Mouse (Mus musculus) liver, embryonic 16.5 days (tissue): ENCODE measurements around the gene Dcst2. TPM values are rescaled to one million over a fixed set of nuclear protein-coding genes. Genes with fewer than 3 reads are reported as not detected.

ENCODE experiments used
- ATAC-seq: fragments of 200-750 bp; cut with Nextera tagmentation; 2 replicates; pipeline ENCODE4 v1.8.0; 2017; ENCODE audit warnings: low read depth, mild to moderate bottlenecking, moderate number of reproducible peaks, moderate library complexity
- H3K27ac ChIP-seq: fragments of 300-500 bp; sonication (generic); 2 replicates; pipeline ENCODE4 v1.5.1; 2014; ENCODE audit warnings: mild to moderate bottlenecking, low read length
- H3K27me3 ChIP-seq: fragments of 300-500 bp; sonication (generic); 2 replicates; pipeline ENCODE4 v1.6.1; 2014; ENCODE audit warnings: low read depth, low read length, mixed read lengths; ENCODE audit not compliant: control insufficient read depth, insufficient read depth
- H3K36me3 ChIP-seq: fragments of 300-500 bp; sonication (generic); 2 replicates; pipeline ENCODE4 v1.6.1; 2014; ENCODE audit warnings: mild to moderate bottlenecking; ENCODE audit not compliant: control insufficient read depth, insufficient read depth
- H3K4me1 ChIP-seq: fragments of 300-500 bp; sonication (generic); 2 replicates; pipeline ENCODE4 v1.6.1; 2014; ENCODE audit warnings: low read depth, low read length, mixed read lengths; ENCODE audit not compliant: control insufficient read depth
- H3K4me2 ChIP-seq: fragments of 300-500 bp; sonication (generic); 2 replicates; pipeline ENCODE4 v1.6.1; 2014; ENCODE audit warnings: low read depth, low read length, mixed read lengths
- H3K4me3 ChIP-seq: fragments of 300-500 bp; sonication (generic); 2 replicates; pipeline ENCODE4 v1.5.1; 2014; ENCODE audit warnings: low read depth, mild to moderate bottlenecking, low read length
- H3K9ac ChIP-seq: fragments of 300-500 bp; sonication (generic); 2 replicates; pipeline ENCODE4 v1.6.1; 2014; ENCODE audit warnings: low read depth, low read length
- H3K9me3 ChIP-seq: fragments of 300-500 bp; sonication (generic); replicated peaks from 2 replicates; pipeline ENCODE4 v1.6.1; 2016; ENCODE audit warnings: low read length; ENCODE audit not compliant: control insufficient read depth
- WGBS: fragments of 180-500 bp; shearing (Covaris S2); extraction: QIAGEN DNeasy Blood & Tissue Kit; methylation state at CpG from one replicate; pipeline ENCODE4 v1.1.7; 2014; ENCODE audit not compliant: insufficient replicate concordance; 5-methylcytosine and 5-hydroxymethylcytosine counted together
- polyA plus RNA-seq: library from polyadenylated mRNA; unstranded; fragments of >200 nt; fragmentation: Nextera tagmentation; extraction: Ambion mirVana; gene quantifications from 2 replicates; pipeline ENCODE4 v1.2.1, GENCODE M21; 2015

The Dcst2 gene
- polyA plus RNA-seq, 1 experiment from 2014 or later = 0.05 TPM

DNA sequence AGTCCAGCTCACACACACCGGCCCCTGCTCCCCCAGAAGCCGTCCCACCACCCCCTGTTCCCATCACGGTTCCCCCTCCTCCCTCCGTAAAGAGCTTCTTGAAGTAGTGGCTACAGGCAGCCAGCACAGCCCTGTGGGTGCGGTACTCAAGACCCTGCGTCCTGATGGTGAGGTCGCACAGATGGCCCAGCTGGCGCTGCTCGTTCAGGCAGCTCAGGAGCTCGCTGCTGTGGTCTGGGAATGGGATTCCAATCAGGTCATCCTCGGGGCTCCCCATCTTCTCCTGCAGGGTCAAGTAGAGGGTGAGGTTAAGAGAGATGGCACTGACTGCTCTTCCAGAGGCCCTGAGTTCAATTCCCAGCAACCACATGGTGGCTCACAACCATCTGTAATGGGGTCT is 19.5 kb downstream of the Dcst2 start:
- H3K27me3 ChIP-seq = no peaks in the 10 kb centered on the region
- no peak for ATAC-seq
- WGBS = 80% methylated on average over 11 of the region's 11 CpGs
- no peaks in the 10 kb centered on the region for H3K9me3 ChIP-seq
- H3K27ac ChIP-seq = no peak overlapping the region
- no peaks in the 10 kb centered on the region for H3K36me3 ChIP-seq
- no peak overlapping the region for H3K9ac ChIP-seq
- no peak overlapping the region for H3K4me2 ChIP-seq
- H3K4me1 ChIP-seq = peaks cover 12% of the 10 kb centered on the region
- H3K4me3 ChIP-seq = no peak overlapping the region

DNA sequence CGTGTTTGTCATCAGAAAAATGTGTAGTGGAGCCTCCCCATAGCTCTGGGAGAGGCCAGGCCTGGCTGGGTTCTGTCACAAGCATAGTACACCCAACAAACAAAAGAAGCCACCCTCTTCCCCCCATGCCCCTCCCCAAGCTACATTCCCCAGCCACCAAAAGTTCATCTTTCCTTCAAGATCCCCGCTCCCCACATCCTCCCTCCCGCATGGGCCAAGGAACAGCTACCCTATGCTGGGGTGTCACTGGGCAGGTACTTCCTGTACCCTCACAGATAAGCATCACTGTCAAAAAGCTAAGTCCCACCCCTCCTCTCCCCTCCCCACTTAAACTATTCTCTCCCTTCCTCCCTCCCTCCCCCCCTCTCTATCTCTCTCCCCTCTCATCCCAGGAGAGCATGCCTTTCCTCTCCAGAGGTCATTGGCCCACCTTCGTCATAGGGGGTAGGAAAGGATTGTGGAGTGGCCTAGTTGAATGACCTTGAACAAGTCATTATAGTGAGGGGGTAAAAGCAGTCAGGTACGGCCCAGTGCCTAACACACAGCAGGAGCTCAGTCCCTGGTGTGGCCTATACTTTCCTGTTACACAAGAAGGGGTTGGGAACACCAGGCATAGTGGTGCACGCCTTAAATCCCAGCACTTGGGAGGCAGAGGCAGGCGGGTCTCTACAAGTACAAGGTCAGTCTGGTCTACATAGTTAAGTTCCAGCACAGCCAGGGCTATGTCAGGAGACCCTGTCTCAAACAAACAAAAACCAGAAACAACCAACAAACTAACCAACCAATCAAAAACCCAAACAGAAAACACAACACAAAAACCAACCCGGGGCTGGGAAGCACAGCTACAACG is 20.5 kb downstream of the Dcst2 start:
- Histone ChIP-seq H3K9me3 (no peaks in the 10 kb centered on the region), H3K36me3 (no peaks in the 10 kb centered on the region), H3K4me2 (no peak overlapping the region), H3K27me3 (no peaks in the 10 kb centered on the region), H3K4me3 (no peak overlapping the region), H3K27ac (no peak overlapping the region), H3K9ac (no peak overlapping the region), H3K4me1 (peaks cover 15% of the 10 kb centered on the region)
- ATAC-seq = no peak
- WGBS = 69% methylated on average over 9 of the region's 9 CpGs

DNA sequence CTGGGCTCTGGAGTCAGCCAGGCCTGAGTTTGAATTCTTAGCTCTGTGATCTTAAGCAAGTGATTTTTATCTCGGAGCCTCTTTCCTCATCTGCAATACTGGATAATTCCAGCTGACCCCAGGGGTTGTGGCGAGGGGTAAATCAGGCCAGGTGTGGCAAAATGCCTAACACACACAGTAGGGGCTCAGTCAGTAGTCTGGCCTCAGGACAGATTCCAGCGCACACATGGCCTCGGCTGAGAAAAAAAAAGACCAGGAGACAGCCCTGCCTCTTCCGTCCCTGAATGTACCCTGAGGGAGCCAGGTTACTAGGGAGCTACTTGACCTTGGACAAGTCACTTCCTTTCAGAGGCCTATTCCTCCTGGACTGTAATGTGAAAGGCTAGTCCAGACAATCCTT is 21.2 kb downstream of the Dcst2 start:
- ATAC-seq = no peak

DNA sequence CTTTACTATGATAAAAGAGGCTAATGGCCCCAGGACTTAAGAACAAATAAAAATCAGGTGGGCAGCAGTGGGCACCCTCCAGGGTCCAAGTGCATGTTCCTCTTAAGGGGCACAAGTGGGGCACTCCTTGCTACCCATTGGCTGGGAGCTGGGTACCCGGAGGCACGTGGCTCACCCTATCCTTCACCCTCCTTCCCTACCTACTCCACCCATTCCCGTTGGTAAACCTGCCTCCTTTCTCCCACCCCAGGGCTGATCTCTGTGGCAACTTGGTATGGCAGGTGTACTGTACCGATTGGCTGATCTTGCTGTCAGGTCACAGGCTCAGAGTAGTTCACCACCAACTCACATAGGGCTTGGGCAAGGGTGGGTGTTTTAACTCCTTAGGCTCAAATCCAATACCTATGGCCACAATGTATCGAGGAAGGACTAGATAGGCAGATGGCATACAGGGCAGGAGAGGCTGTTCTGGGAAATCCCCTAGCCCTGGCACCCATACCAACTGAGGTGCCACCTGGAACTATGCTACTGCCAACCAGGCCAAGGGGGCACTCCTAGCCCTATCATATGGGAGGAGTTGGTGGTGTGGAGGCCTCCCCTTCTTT is 22.0 kb downstream of the Dcst2 start:
- Histone ChIP-seq H3K9me3 (no peaks in the 10 kb centered on the region), H3K4me2 (no peak overlapping the region), H3K4me3 (no peak overlapping the region), H3K36me3 (no peaks in the 10 kb centered on the region), H3K27ac (no peak overlapping the region), H3K4me1 (peaks cover 20% of the 10 kb centered on the region), H3K9ac (no peak overlapping the region), H3K27me3 (no peaks in the 10 kb centered on the region)
- no peak for ATAC-seq
- WGBS = 59% methylated on average over 5 of the region's 5 CpGs

More for the DNA sequence above, 21.2 kb downstream of the Dcst2 start:
- Histone ChIP-seq H3K9me3 (no peaks in the 10 kb centered on the region), H3K4me2 (no peak overlapping the region), H3K4me1 (peaks cover 20% of the 10 kb centered on the region), H3K4me3 (no peak overlapping the region), H3K27ac (no peak overlapping the region), H3K27me3 (no peaks in the 10 kb centered on the region), H3K9ac (no peak overlapping the region), H3K36me3 (no peaks in the 10 kb centered on the region)
- 72% methylated on average over 5 of the region's 5 CpGs for WGBS

DNA sequence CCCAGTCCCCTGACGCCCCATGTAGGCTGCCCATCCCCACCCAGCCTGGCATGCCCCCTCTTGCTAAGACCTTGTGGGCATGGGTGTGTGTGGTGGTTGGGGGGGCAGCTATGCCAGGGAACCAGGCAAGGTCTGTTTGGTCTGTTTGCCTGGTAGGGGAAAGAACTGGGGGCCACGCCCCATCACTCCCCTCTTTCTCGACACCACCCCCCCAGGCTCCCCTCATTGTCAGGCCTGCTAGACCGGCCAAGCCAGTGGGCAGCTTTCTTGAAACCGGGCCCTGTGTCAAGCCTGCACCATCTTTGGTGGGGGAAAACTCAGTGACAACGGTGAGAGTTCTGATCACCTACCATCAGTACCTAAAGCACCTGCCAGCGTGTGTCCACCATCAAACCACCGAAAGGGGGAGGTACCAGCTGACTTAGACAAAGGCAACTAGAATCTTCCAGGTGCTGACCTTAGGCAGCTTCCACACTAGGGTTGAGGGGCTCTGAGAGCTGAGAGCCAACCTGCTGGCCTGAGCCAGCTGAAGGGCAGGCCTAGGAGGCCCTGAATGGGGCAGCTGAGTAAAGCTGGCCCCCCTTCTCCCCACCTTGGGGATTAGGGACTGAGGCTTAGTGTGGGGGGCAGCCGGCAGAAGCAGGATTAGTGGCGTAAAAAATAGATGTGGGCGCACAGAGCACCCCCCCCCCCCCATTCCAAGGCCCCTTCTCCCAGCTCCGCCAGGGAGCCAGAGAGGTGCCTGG is 22.7 kb downstream of the Dcst2 start:
- Histone ChIP-seq H3K27ac (no peak overlapping the region), H3K27me3 (no peaks in the 10 kb centered on the region), H3K4me2 (peak overlapping the region; percentile 26; the same call in 1 of the 2 replicates), H3K36me3 (no peaks in the 10 kb centered on the region), H3K4me1 (peaks cover 18% of the 10 kb centered on the region), H3K9ac (no peak overlapping the region), H3K9me3 (no peaks in the 10 kb centered on the region), H3K4me3 (0 out of 2 replicates have a peak overlapping the region, but pooled peaks have one; percentile 43)
- WGBS = 69% methylated on average over 12 of the region's 12 CpGs
- no peak for ATAC-seq

DNA sequence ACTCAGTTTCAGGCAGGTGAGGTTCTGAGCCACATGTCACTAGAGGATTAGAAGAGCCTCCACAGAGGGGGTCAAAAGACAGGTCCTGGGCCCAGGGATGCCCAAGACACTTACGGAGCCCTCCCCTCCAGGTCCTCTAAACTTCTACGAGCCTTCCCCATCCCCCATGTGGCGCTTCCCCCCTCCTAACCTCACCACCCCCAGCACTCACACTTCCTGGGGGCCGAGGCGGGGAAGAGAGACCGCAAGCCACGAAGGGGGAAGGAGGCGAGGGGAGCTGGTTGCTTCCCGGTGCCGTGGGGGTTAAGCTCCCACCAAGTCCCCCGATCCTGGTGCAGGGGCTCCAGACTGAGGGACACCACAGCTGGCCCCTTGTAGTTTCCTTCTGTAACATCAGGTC is 23.7 kb downstream of the Dcst2 start:
- H3K4me2 ChIP-seq = peak overlapping the region; percentile 24
- H3K36me3 ChIP-seq = no peaks in the 10 kb centered on the region
- peak overlapping the region; percentile 10; the same call in 1 of the 2 replicates for H3K9ac ChIP-seq
- H3K4me1 ChIP-seq = peaks cover 25% of the 10 kb centered on the region
- H3K9me3 ChIP-seq = no peaks in the 10 kb centered on the region
- no peaks in the 10 kb centered on the region for H3K27me3 ChIP-seq
- ATAC-seq = no peak
- peak overlapping the region; percentile 43 for H3K4me3 ChIP-seq
- 17% methylated on average over 10 of the region's 11 CpGs for WGBS
- H3K27ac ChIP-seq = peak overlapping the region; percentile 16; the same call in 1 of the 2 replicates

DNA sequence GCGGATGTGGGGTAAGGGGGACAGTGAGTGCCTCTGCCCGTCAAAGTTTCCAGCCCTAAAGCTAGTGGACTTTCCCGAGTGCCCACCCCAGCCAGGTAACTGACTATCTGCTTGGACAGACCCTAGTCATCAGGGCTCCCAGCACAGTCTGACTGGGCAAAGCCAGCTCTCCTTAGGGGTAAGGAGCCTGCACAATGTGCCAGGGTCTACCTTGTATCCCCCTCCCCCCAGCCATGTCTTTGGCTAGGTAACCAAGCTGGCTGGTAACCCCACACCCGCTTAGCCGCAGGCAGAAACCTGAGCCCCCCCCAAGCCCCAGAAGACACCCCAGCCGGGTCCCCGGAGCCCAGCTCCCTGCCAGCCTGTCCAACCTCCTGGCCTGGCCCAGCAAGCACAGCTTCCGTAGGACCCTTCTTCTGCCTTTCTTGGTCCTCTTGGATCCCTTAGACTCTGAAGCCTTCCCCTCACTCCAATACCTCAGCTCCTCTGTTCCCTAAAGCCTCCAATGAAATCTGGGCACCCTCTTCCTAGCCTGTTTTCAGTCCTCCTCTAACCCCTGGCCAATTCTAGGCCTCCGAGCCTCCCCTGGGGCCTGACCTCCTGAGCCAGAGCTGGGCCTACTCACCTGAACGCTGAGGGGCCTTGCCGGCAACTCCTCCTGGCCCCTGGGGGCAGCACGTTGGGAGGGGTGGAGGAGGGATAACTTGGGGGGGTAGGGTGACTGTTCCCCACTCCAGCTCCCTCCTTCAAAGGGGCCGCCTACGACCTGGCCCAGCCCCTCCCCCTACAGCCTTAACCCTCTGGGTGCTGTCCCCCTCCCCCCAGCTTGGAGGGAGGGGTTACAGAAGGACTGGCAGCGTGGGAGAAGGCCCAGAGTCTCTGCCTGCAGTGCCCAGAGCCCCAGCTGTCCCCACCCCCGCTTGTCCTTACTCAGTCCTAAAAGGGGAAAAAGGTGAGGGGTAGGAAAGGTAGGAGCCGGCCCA is 25.0 kb downstream of the Dcst2 start:
- H3K36me3 ChIP-seq = no peaks in the 10 kb centered on the region
- H3K4me1 ChIP-seq = peaks cover 33% of the 10 kb centered on the region
- H3K9ac ChIP-seq = peak overlapping the region; percentile 16; the same call in 1 of the 2 replicates
- WGBS = 54% methylated on average over 17 of the region's 17 CpGs
- H3K4me3 ChIP-seq = peak overlapping the region; percentile 43
- H3K4me2 ChIP-seq = peak overlapping the region; percentile 16
- ATAC-seq = no peak
- H3K27me3 ChIP-seq = peaks cover 9% of the 10 kb centered on the region
- H3K27ac ChIP-seq = peak overlapping the region; percentile 56
- no peaks in the 10 kb centered on the region for H3K9me3 ChIP-seq

DNA sequence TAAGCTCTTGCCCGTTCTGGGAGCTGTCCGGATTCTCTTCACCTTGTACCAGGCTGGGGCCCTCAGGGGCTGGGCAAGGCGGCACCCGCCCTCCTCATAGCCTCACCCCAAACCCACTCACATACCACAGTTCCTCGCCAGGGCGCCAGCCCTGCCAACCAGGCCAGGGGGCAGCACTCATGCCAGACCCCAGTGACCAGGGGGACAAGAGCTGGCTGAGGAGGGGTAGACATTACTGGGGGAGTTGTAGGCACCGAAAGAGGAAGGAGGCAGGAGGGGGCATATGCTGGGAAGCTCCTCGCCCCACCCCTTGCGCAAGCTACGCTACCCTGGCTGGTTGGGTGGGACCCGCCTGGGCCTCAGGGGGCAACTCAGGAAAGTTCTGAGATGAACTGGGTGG is 25.9 kb downstream of the Dcst2 start:
- peak overlapping the region; percentile 20; the same call in 1 of the 2 replicates for H3K9ac ChIP-seq
- no peaks in the 10 kb centered on the region for H3K36me3 ChIP-seq
- 0 out of 2 replicates have a peak overlapping the region, but pooled peaks have one; percentile 3 for H3K4me2 ChIP-seq
- peaks cover 33% of the 10 kb centered on the region for H3K4me1 ChIP-seq
- 53% methylated on average over 11 of the region's 11 CpGs for WGBS
- peaks cover 18% of the 10 kb centered on the region for H3K27me3 ChIP-seq
- no peak for ATAC-seq
- peak overlapping the region; percentile 56 for H3K27ac ChIP-seq
- H3K9me3 ChIP-seq = no peaks in the 10 kb centered on the region
- H3K4me3 ChIP-seq = peak overlapping the region; percentile 43
